Mouse (Mus musculus) ovary, postnatal 10 days (tissue): ENCODE results near the gene Hist2h3c2.
"Not testable (repeated sequence)": the region's sequence is repeated elsewhere in the genome, so short reads cannot be mapped to it uniquely, and the experiment has no call there.

Source experiments
- DNase-seq: peaks from one replicate; pipeline ENCODE4 v3.0.0; 2022; ENCODE audit warnings: low spot score

Hist2h3c2 gene

DNA sequence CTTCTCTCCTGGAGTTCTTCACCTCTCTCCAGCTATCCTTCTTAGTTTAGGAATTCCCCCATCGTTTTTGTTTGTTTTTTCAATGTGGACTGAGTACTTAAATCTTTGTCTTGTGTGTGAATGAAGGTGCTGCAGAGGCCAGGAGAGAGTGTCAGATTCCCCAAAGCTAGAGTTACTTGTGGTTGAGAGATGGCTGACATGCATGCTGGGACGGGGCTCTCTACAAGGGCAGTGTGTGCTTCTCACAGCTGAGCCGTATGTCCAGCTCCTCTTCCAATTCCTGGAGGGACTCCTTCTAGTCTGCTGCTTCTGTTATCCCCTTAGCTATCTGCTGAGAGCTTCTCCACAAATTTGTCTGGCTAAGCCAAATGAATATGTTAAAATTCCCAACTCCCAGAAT is 3.1 kb downstream of the Hist2h3c2 start:
- DNase-seq = no peak

DNA sequence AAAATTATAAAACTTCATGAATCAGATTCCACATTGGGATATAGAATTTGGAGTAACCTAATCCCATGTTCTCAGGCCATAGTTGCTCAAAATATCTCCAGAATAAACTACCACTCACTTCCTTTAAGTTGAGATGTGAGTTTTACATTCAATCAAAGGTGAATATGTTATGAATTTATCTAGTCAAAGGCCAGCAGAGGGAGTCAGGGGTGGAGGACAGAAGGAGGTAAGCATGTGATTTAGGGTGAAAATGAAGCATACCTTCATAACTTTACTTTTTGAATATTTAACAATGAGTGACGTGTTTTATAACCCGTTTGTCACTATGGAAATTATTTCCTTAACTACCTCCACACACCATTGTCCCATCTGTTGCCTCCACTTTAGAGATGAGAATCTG is 4.0 kb downstream of the Hist2h3c2 start:
- no peak for DNase-seq

DNA sequence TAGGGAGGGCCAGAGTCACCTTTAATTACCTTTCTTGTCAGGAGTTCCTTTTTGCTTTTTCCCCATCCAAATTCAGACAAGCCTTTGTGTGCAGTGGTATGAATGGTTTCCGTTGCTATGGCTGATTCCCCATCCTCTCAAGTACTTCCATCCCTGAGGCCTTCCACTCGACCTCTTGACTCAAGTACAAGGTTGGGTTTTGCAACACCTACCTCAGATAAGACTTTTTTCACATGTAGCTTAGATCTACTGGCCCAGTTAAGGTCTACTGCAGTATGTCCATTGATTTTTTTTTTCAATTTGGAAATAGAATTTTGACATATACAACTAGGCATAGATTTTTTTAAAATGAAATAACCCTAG is 7.2 kb downstream of the Hist2h3c2 start:
- DNase-seq = no peak

DNA sequence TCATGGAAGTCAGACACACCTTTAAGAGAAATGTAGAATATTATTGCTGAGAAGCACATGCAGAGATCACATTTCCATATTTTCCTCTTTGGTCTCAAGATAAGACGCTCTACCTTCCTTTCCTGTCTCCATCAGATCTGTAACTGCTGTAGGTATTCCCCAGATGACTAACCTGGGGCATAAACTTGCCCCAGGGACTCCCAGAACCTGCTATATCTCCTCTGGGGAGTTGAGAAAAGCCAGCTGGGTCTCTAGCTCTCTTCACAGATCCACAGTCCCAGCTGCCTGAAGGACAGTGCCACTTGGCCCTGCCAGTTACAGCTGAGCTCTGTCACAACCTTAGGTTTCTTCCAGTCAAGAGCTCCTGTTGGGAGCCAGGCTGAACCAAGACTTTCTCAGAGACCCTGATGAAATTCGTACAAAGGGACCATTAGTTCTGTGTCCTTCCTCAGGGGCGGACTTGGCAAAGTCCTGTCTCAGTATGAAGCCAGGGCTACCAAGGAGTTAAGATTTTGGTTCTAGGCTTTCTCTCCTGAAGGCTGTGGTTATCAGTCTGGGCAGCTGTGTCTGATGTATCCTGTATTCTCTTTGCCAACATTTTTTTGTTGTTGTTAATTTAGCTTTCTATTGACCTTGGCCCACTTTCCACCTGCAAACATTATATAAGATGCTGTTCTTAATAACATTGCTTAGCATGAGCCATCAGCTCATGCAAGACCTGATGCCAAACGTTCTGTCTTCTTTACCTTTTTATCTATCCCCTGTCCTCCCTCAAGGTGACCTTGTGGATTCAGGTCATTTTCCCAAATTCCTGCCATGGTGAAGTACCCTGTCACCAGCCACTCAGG is 7.8 kb downstream of the Hist2h3c2 start:
- DNase-seq = no peak

DNA sequence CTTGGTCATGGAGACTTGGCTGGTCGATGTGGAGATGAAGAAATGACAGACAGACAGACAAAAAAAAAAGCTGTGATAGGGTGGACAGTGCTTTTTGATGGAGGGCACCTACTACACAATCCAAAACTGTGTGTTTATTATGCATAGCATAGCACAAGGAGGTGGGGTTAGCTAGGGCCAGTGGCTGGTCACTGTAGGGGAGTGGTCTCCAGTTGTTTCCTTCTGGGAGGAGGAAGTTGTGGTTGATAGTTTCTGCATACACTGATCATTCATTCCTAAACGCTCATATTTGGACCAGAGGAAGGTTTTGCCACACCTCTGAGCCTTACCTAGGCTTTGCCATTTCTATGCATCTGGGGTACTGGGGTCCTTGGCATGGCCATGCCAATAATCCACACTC is 8.5 kb downstream of the Hist2h3c2 start:
- no peak for DNase-seq

DNA sequence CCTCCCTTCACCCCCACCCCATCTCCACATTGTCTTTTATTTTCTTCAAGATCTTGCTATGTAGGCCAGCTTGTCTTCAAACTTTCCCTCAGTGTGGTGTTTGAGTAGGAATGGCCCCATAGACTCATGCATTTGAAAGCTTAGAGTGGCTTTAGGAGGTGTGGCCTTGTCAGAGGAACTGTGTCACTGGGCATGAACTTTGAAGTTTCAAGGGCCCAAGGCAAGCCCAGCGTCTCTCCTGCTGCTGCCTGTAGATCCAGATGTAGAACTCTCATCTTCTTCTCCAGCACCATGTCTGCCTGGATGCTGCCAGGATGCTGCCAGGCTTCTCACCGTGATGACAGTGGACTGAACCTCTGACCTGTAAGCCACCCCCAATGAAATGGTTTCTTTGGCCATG is 10.1 kb downstream of the Hist2h3c2 start:
- no peak for DNase-seq

DNA sequence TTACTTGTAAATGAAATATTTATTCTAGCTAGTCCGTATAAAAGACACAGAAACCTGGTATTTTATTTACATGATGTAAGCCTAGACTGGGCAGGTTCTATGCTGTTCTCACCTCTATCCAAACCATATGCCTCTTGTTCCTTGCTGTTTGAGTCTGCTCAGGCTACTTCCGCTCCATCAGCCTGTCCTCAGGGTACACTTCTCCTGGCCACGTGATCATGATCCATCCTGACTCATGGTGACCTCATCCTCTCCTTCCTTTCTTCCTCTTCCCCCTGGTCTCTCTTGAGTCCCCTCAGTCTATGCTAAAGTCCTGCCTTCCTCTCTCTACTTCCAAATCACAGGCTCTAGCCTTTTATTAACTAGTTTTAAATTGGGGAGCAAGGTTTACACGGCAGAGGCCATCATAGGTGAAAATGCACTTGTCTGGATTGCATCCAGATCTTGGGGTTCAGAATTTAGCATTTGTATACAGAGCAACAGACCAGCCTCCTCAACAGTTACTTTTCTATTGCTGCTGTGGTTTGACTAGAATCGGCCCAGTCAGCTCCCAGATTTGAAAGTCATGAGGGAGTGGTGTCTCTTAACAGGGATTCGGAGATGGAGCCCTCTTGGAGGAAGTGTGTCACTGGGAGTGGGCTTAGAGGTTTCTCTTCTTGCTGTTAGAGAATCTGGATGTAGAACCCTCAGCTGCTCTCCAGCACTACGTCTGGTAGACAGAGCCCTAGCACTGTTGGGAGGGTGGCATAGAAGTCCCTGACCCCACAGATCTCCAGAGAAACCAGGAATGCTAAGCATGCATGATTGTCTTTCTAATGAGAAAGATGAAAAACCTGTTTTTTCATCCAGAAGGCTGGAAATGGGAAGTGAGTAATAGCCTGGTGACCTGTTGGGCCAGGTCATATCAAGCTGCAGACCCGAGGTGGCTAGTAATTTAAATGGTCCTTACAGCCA is 12.0 kb downstream of the Hist2h3c2 start:
- no peak for DNase-seq

DNA sequence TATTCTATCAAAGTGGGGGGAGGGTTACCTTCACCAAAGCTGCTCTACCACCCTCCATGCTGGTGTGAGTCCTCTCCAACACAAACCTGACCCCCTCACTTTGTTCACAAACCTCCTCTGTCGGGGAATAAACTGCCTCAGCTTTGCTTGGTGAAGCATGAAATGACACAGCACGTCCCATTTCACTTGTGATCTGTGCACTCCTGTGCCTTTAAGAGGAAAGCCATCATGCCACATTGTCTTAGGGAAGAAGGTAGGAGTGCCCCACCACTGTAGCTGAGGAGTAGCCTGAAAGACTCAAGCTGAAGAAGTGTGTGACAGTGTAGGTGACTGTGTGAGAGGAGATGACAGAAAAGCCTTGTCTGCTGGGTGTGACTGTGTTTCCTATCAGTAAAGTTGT is 13.5 kb downstream of the Hist2h3c2 start:
- DNase-seq = no peak

DNA sequence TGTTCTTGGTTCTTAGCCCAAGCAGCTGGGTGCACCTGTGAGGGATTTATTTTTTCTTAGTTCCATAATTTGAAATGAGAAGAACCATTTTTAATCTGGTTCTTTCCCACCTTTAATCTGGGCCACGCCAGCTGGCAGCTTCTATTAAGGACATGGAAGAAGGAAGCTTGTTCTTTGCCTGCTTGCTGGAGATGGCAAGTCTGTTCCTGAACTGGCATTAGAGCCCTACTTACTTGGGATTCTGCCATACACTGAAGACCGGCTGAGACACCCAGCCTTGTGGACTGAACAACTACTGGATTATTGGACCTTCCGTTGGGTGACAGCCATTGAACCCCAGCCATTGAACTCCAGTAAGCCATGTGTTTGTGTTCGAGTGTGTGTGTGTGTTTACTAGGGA is 16.2 kb downstream of the Hist2h3c2 start:
- DNase-seq = no peak

DNA sequence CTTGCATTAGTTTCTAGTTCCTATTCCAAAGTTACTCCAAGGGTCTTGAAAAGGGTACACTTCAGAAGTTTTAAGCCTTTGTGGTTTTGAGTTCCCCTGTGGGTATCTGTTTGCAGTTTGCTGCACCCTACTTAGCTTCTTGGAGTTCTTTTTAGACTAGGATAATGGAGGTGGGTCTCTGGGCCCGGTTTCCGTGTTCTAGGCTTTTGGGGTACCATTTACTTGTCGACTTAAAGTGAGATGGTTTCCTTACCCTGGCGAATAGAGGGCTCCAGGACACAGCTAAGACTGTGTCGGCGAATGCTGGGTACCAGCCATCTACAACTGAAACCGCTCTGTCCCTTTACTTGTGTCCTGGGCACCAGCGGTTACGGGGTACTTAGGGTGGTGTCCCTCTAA is 17.3 kb downstream of the Hist2h3c2 start:
- DNase-seq = no peak

DNA sequence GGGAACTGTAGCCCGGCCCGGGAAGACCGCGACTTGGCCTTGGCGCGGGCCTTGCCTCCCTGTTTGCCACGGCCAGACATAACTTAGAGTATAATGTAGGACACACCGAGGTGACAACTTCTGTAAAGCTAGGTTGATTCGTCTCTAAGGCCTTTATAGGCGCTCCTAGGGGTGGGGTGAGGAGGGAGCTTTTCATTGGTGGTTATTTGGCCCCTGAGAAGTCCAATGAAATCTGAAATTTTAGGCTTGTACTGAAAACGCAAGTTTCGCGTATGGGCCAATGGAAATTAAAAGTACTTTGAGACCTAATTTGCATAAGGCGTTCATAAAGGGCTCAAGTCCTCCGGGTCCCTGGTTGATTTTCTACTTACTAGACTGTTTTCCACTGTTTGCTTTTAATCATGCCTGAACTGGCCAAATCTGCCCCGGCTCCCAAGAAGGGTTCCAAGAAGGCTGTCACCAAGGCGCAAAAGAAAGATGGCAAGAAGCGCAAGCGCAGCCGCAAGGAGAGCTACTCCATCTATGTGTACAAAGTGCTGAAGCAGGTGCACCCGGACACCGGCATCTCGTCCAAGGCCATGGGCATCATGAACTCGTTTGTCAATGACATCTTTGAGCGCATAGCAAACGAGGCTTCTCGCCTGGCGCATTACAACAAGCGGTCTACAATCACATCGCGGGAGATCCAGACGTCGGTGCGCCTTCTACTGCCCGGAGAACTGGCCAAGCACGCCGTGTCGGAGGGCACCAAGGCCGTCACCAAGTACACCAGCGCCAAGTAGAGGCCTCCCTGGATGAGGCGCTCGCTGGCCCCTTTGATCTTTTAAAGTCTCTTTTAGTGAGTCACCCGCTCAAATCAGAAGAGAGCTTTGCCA is 17.9 kb downstream of the Hist2h3c2 start, which contains the start of the genes Hist2h2ac and Hist2h2be:
Gene Hist2h2ac (minus strand): TSS at position 116 of the 875 bp plus-strand sequence.
Gene Hist2h2be (plus strand): TSS at position 355 of the 875 bp plus-strand sequence.
- DNase-seq = peak; percentile 75

DNA sequence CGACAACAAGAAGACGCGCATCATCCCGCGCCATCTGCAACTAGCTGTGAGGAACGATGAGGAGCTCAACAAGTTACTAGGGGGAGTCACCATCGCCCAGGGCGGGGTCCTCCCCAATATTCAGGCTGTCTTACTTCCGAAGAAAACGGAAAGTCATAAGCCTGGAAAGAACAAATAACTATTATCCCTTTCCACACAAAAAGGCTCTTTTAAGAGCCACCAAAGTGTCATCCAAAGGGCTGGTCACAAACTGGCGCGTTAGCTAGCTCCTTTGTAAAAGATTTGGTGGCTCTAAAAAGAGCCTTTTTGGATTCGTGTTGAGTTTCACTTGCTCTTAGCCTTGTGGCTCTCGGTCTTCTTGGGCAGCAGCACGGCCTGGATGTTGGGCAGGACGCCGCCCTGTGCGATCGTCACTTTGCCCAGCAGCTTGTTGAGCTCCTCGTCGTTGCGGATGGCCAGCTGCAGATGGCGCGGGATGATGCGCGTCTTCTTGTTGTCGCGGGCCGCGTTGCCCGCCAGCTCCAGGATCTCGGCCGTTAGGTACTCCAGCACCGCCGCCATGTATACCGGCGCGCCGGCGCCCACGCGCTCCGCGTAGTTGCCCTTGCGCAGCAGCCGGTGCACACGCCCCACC is 18.7 kb downstream of the Hist2h3c2 start:
- DNase-seq = not testable (repeated sequence)

DNA sequence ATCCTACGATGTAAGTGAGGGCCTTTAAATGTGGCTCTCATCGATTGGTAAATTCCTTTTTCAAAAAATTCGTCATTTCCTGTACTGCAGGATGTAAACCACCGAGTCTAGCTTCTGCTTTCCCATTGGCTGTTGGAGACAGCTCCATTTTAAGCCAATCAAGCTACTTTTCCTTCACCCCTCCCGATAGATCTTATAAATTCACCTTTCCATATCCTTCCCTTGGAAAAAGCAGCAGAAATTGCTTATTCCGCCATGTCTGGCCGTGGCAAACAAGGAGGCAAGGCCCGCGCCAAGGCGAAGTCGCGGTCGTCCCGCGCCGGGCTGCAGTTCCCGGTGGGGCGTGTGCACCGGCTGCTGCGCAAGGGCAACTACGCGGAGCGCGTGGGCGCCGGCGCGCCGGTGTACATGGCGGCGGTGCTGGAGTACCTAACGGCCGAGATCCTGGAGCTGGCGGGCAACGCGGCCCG is 19.2 kb downstream of the Hist2h3c2 start, which contains the start of the genes Bola1 and Hist2h2ab:
Gene Bola1 (minus strand): TSS at position 49 of the 470 bp plus-strand sequence.
Gene Hist2h2ab (plus strand): TSS at position 205 of the 470 bp plus-strand sequence.
- peak; percentile 65 for DNase-seq

DNA sequence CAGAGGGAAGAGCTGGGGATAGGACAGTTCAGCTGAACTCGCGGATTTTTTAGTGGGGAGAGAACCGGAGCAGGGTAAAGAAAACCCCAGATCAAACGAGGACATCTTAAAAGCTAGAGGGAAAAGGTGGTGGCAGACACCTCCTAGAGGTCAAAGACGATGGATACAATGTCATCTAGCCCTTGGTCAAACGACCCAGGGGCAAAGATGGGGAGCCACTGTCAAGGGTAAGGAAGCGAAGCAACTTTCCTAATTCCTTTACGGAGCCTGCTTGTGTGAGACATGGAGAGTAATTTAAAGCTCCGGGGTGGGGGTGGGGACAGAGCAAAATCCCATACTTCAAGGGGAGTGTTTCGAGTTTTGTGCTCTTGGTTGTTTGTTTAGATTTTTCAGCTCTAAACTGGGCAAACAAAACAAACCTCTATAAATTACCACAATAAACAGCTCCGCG is 19.7 kb downstream of the Hist2h3c2 start:
- no peak for DNase-seq

DNA sequence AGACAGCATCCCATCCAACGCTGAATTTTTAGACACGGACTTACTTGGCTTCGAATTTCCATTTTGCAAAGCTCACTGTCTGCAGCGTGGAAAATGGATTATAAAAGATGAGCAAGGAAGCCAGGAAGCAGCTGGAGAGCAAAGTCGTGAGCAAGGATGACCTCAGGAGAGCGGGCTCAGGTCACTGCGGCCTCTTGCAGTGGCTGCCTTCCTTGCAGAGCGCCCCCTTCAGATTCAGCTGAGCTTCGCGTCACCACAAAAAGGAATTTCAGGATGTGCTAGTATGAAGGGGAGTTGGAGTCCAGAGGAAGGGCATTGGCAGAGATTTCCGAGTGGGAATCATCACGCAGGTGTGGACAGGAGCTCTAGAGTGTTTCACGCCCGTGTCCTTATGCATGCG is 29.7 kb downstream of the Hist2h3c2 start:
- no peak for DNase-seq

DNA sequence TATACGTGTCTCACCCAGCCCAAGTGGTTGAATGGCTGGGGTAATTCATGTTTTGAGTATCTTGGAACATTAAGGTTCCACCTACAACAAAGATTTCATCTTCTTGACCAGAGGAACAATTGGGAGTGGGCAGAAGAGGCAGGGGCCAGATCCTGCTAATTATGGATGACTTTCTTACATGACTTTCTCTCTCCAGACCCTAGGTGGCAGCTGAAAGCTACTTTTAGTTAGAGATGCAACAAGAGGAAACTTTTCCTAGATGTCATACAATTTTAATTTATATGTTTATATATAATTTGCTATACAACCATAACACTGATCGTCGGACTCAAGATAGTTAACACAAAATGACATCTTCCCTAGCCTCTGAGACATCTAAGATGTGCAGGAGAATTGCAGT is 31.1 kb downstream of the Hist2h3c2 start:
- DNase-seq = no peak

DNA sequence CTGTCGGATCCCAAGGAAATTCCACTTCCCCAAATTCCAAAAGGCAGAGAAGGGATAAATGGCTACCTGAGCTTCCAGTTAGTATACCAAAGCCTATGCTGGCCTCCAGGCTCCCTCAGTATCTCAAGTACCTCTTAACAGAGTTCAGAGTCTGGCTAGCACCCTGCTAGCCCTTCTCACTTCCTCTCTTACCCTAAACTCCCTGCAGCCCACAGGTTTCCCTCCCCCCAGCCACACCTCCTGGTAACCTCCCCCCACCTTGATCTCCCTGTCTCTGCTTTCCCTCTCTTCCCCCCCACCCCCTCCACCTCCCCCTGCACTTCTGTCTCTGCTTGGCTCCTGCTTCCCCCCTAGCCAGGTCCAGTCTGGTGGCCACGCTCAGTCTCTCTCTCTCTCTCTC is 39.2 kb downstream of the Hist2h3c2 start:
- DNase-seq = no peak

DNA sequence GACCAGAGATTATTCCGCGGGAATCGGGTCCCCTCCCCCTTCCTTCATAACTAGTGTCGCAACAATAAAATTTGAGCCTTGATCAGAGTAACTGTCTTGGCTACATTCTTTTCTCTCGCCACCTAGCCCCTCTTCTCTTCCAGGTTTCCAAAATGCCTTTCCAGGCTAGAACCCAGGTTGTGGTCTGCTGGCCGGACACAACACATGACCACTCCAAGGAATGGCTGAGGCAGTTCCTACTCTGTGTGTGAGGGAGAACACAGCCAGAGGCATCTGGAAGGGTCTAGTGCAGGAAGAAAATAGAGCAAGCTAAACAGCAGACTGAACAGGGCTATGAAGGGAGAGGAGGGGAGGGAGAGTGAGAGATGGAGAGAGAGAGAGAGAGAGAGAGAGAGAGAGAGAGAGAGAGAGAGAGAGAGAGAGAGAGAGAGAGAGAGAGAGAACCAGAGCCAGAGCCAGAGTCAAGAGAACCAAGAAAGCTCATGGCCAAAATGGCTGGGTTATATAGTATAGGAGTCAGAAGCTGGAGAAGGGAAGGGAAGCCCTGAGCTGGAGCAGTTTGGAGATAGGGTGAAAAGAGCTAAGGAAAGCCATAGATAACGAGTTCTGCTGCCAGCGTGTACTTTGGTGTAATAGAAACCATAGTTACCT is 40.2 kb downstream of the Hist2h3c2 start:
- not testable (repeated sequence) for DNase-seq

DNA sequence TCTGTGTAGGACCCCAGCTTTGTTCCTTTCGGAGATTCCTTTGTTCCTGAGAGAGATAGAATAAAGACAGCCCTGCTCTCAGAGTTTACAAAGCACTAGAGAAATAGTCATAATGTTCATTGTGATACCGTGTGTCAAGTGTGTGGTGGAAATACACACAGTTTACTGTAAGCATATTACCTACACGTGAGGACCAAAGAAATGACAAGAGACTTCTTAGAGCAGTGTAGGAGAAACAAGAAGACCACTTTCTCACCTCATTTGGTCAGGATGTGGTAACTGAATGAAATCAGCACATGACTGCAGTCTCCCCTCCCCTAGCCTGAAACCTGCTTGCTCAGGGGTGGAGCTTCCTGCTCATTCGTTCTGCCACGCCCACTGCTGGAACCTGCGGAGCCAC is 40.7 kb downstream of the Hist2h3c2 start:
- no peak for DNase-seq

DNA sequence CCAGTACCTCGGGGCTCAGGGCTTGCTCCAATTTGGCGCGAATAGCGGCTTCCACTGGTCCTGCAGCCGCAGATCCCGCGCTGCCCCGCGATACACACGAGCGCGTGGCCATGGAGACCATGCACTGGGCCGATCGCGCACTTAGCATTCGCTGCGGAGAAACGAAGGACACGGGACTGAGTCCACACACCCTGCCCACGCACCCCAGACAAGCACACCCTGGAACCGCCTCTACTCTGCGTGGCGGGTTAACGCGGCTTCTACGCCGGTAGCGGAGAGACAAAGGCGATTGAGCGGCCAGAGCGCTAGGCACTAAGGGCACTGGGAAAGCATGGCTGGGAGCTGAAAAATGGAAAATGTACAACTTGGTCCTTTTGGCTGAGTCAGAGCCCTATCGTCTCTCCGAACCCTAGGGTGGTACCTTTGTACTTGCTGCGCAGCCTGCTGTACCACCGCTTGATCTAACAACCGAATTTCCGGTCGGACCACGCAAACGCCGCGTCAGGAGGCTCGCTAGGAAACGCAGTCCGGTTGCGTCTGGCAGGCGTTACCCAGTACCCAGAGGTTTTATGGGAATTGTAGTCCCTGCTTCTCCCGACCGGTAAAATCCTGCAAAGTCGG is 41.7 kb downstream of the Hist2h3c2 start:
- DNase-seq = peak; percentile 60
